Mouse (Mus musculus): ENCODE data around the gene Vkorc1. TPM values are rescaled to one million over a fixed set of nuclear protein-coding genes. Genes with fewer than 3 reads are reported as not detected.

Gene Vkorc1
- polyA plus RNA-seq, 1 experiment from 2014 or later = 269 TPM

- Histone ChIP-seq H3K27me3 (no peaks in the 10 kb centered on the region), H3K4me3 (peak overlapping the region; percentile 97), H3K4me1 (peaks cover 19% of the 10 kb centered on the region), H3K27ac (peak overlapping the region; percentile 99), H3K4me2 (peak overlapping the region; percentile 76), H3K36me3 (peaks cover 22% of the 10 kb centered on the region), H3K9ac (peak overlapping the region; percentile 96), H3K9me3 (no peaks in the 10 kb centered on the region)
- WGBS = 3% methylated on average over 20 of the region's 20 CpGs
- ATAC-seq (ENCODE audit: insufficient number of reproducible peaks, low FRiP score, low TSS enrichment, low read depth) = no peak
Observed at GRCm38 (mm10) chr7:127874812-127875626, 20.4 kb downstream of the Vkorc1 start.

GRCm38 (mm10) chr7:127870136-127870821 lies 25.1 kb downstream of the Vkorc1 start:
- no peak for ATAC-seq (ENCODE audit: insufficient number of reproducible peaks, low FRiP score, low TSS enrichment, low read depth)
- Histone ChIP-seq H3K9ac (no peak overlapping the region), H3K4me1 (peaks cover 16% of the 10 kb centered on the region), H3K9me3 (no peaks in the 10 kb centered on the region), H3K36me3 (peaks cover 37% of the 10 kb centered on the region), H3K4me2 (no peak overlapping the region), H3K27me3 (no peaks in the 10 kb centered on the region), H3K27ac (no peak overlapping the region), H3K4me3 (no peak overlapping the region)
- WGBS = 78% methylated on average over 5 of the region's 5 CpGs

- H3K4me3 ChIP-seq = no peak overlapping the region
- 64% methylated on average over 3 of the region's 3 CpGs for WGBS
- peaks cover 10% of the 10 kb centered on the region for H3K4me1 ChIP-seq
- no peak overlapping the region for H3K9ac ChIP-seq
- H3K9me3 ChIP-seq = no peaks in the 10 kb centered on the region
- peak; percentile 16; the same call in 1 of the 2 replicates for ATAC-seq (ENCODE audit: insufficient number of reproducible peaks, low FRiP score, low TSS enrichment, low read depth)
- no peak overlapping the region for H3K27ac ChIP-seq
- H3K27me3 ChIP-seq = no peaks in the 10 kb centered on the region
- peaks cover 46% of the 10 kb centered on the region for H3K36me3 ChIP-seq
- no peak overlapping the region for H3K4me2 ChIP-seq
Observed at GRCm38 (mm10) chr7:127869149-127869810, 26.1 kb downstream of the Vkorc1 start.

- Histone ChIP-seq H3K27me3 (no peaks in the 10 kb centered on the region), H3K4me2 (no peak overlapping the region), H3K4me3 (no peak overlapping the region), H3K9me3 (no peaks in the 10 kb centered on the region), H3K27ac (no peak overlapping the region), H3K36me3 (peaks cover 49% of the 10 kb centered on the region), H3K9ac (no peak overlapping the region), H3K4me1 (peaks cover 6% of the 10 kb centered on the region; the same call in 1 of the 2 replicates)
- ATAC-seq (ENCODE audit: insufficient number of reproducible peaks, low FRiP score, low TSS enrichment, low read depth) = no peak
- 97% methylated on average over 18 of the region's 18 CpGs for WGBS
Observed at GRCm38 (mm10) chr7:127867641-127868040, 27.8 kb downstream of the Vkorc1 start.

GRCm38 (mm10) chr7:127866434-127866833 lies 29.0 kb downstream of the Vkorc1 start:
- Histone ChIP-seq H3K9me3 (no peaks in the 10 kb centered on the region), H3K27ac (no peak overlapping the region), H3K4me2 (no peak overlapping the region), H3K4me3 (no peak overlapping the region), H3K4me1 (peaks cover 6% of the 10 kb centered on the region; the same call in 1 of the 2 replicates), H3K36me3 (peaks cover 51% of the 10 kb centered on the region), H3K27me3 (no peaks in the 10 kb centered on the region), H3K9ac (no peak overlapping the region)
- no peak for ATAC-seq (ENCODE audit: insufficient number of reproducible peaks, low FRiP score, low TSS enrichment, low read depth)
- WGBS = 92% methylated on average over 12 of the region's 12 CpGs

GRCm38 (mm10) chr7:127858258-127858657 lies 37.2 kb downstream of the Vkorc1 start:
- Histone ChIP-seq H3K9ac (no peak overlapping the region), H3K4me2 (no peak overlapping the region), H3K27ac (no peak overlapping the region), H3K9me3 (no peaks in the 10 kb centered on the region), H3K27me3 (no peaks in the 10 kb centered on the region), H3K4me1 (no peaks in the 10 kb centered on the region), H3K4me3 (no peak overlapping the region), H3K36me3 (0 out of 2 replicates have a peak, but pooled peaks cover 4% of the 10 kb centered on the region)
- no peak for ATAC-seq (ENCODE audit: insufficient number of reproducible peaks, low FRiP score, low TSS enrichment, low read depth)
- 93% methylated on average over 6 of the region's 6 CpGs for WGBS

GRCm38 (mm10) chr7:127850906-127851305 lies 44.5 kb downstream of the Vkorc1 start:
- ATAC-seq (ENCODE audit: insufficient number of reproducible peaks, low FRiP score, low TSS enrichment, low read depth) = no peak
- no peaks in the 10 kb centered on the region for H3K4me1 ChIP-seq
- H3K27ac ChIP-seq = no peak overlapping the region
- 55% methylated on average over 5 of the region's 5 CpGs for WGBS
- H3K9me3 ChIP-seq = no peaks in the 10 kb centered on the region
- no peak overlapping the region for H3K4me3 ChIP-seq
- no peaks in the 10 kb centered on the region for H3K27me3 ChIP-seq
- peaks cover 26% of the 10 kb centered on the region for H3K36me3 ChIP-seq
- H3K4me2 ChIP-seq = no peak overlapping the region
- H3K9ac ChIP-seq = no peak overlapping the region

- Histone ChIP-seq H3K9me3 (no peaks in the 10 kb centered on the region), H3K9ac (no peak overlapping the region), H3K4me2 (no peak overlapping the region), H3K4me3 (no peak overlapping the region), H3K27me3 (no peaks in the 10 kb centered on the region), H3K4me1 (no peaks in the 10 kb centered on the region), H3K36me3 (peaks cover 32% of the 10 kb centered on the region), H3K27ac (peak overlapping the region; percentile 17; the same call in 1 of the 2 replicates)
- ATAC-seq (ENCODE audit: insufficient number of reproducible peaks, low FRiP score, low TSS enrichment, low read depth) = no peak
- 73% methylated on average over 6 of the region's 6 CpGs for WGBS
Observed at GRCm38 (mm10) chr7:127849973-127850875, 45.2 kb downstream of the Vkorc1 start.

Other genes with a start within 250 kb of the Vkorc1 start
- 81.1 and 90.5 TPM in 2 replicates for gene Bcl7c, start 186.7 kb downstream of the Vkorc1 start, polyA plus RNA-seq (2015; fragmentation: Nextera tagmentation; extraction: Ambion mirVana)
- 25.3 and 28.7 TPM in 2 replicates for gene Ctf1, start 182.9 kb downstream of the Vkorc1 start, polyA plus RNA-seq (2015; fragmentation: Nextera tagmentation; extraction: Ambion mirVana)
- 0.19 and 0.44 TPM in 2 replicates for gene Ctf2, start 163.5 kb downstream of the Vkorc1 start, polyA plus RNA-seq (2015; fragmentation: Nextera tagmentation; extraction: Ambion mirVana)
- 4.3 and 4.4 TPM in 2 replicates for gene Fbxl19, start 151.1 kb downstream of the Vkorc1 start, polyA plus RNA-seq (2015; fragmentation: Nextera tagmentation; extraction: Ambion mirVana)
- gene Orai3, start 125.8 kb downstream of the Vkorc1 start, polyA plus RNA-seq (2015; fragmentation: Nextera tagmentation; extraction: Ambion mirVana) = 23.6 and 26.5 TPM in 2 replicates
- 18.6 and 21.7 TPM in 2 replicates for gene Setd1a, start 118.9 kb downstream of the Vkorc1 start, polyA plus RNA-seq (2015; fragmentation: Nextera tagmentation; extraction: Ambion mirVana)
- not detected in 2 replicates for gene Gm49388, start 110.0 kb downstream of the Vkorc1 start, polyA plus RNA-seq (2015; fragmentation: Nextera tagmentation; extraction: Ambion mirVana)
- gene Hsd3b7, start 95.0 kb downstream of the Vkorc1 start, polyA plus RNA-seq (2015; fragmentation: Nextera tagmentation; extraction: Ambion mirVana) = 18.7 and 23.8 TPM in 2 replicates
- gene Stx4a, start 71.3 kb downstream of the Vkorc1 start, polyA plus RNA-seq (2015; fragmentation: Nextera tagmentation; extraction: Ambion mirVana) = 72.5 and 79.5 TPM in 2 replicates
- 3.6 and 3.8 TPM in 2 replicates for gene Stx1b, start 71.1 kb downstream of the Vkorc1 start, polyA plus RNA-seq (2015; fragmentation: Nextera tagmentation; extraction: Ambion mirVana)
- gene Zfp646, start 19.4 kb downstream of the Vkorc1 start, polyA plus RNA-seq (2015; fragmentation: Nextera tagmentation; extraction: Ambion mirVana) = 9.1 and 10.0 TPM in 2 replicates
- gene Zfp668, start 18.8 kb downstream of the Vkorc1 start, polyA plus RNA-seq (2015; fragmentation: Nextera tagmentation; extraction: Ambion mirVana) = 16.4 TPM in 2 replicates
- 2.2 and 2.4 TPM in 2 replicates for gene Prss53, start 4.6 kb downstream of the Vkorc1 start, polyA plus RNA-seq (2015; fragmentation: Nextera tagmentation; extraction: Ambion mirVana)
- not detected in 2 replicates for gene Gm21974, start 163 bp downstream of the Vkorc1 start, polyA plus RNA-seq (2015; fragmentation: Nextera tagmentation; extraction: Ambion mirVana)
- gene Bckdk, start 8.5 kb upstream of the Vkorc1 start, polyA plus RNA-seq (2015; fragmentation: Nextera tagmentation; extraction: Ambion mirVana) = 98.3 and 117 TPM in 2 replicates
- gene Kat8, start 16.9 kb upstream of the Vkorc1 start, polyA plus RNA-seq (2015; fragmentation: Nextera tagmentation; extraction: Ambion mirVana) = 37.8 and 38.7 TPM in 2 replicates
- gene Prss8, start 34.5 kb upstream of the Vkorc1 start, polyA plus RNA-seq (2015; fragmentation: Nextera tagmentation; extraction: Ambion mirVana) = 11.5 and 14.2 TPM in 2 replicates
- 11.6 and 12.9 TPM in 2 replicates for gene Prss36, start 51.1 kb upstream of the Vkorc1 start, polyA plus RNA-seq (2015; fragmentation: Nextera tagmentation; extraction: Ambion mirVana)
- gene Fus, start 71.8 kb upstream of the Vkorc1 start, polyA plus RNA-seq (2015; fragmentation: Nextera tagmentation; extraction: Ambion mirVana) = 339 and 390 TPM in 2 replicates
- 150 and 154 TPM in 2 replicates for gene Pycard, start 98.2 kb upstream of the Vkorc1 start, polyA plus RNA-seq (2015; fragmentation: Nextera tagmentation; extraction: Ambion mirVana)
- 3.1 and 8.4 TPM in 2 replicates for gene Trim72, start 108.3 kb upstream of the Vkorc1 start, polyA plus RNA-seq (2015; fragmentation: Nextera tagmentation; extraction: Ambion mirVana)
- gene Itgam, start 167.0 kb upstream of the Vkorc1 start, polyA plus RNA-seq (2015; fragmentation: Nextera tagmentation; extraction: Ambion mirVana) = 2.1 and 2.3 TPM in 2 replicates
- not detected in 2 replicates for gene Gm49368, start 167.1 kb upstream of the Vkorc1 start, polyA plus RNA-seq (2015; fragmentation: Nextera tagmentation; extraction: Ambion mirVana)
- 0.10 TPM in 2 replicates for gene Itgax, start 233.9 kb upstream of the Vkorc1 start, polyA plus RNA-seq (2015; fragmentation: Nextera tagmentation; extraction: Ambion mirVana)

Measured in limb, embryonic 15.5 days (tissue).